Mouse (Mus musculus) intestine, postnatal 0 days (tissue): Measurements from ENCODE around the gene Fgf2. TPM values are rescaled to one million over a fixed set of nuclear protein-coding genes. Genes with fewer than 3 reads are reported as not detected.

Experiments used
- ATAC-seq: fragments of 200-750 bp; cut with Nextera tagmentation; 2 replicates; pipeline ENCODE4 v1.8.0; 2017; ENCODE audit warnings: mild to moderate bottlenecking, moderate TSS enrichment, moderate library complexity
- H3K27ac ChIP-seq: fragments of 300-500 bp; sonication (generic); 2 replicates; pipeline ENCODE4 v1.5.1; 2014; ENCODE audit warnings: mild to moderate bottlenecking, low read depth, low read length, moderate library complexity
- H3K27me3 ChIP-seq: fragments of 300-500 bp; sonication (generic); replicated peaks from 2 replicates; pipeline ENCODE4 v1.6.1; 2014; ENCODE audit warnings: low read length, mixed read lengths; ENCODE audit not compliant: control insufficient read depth, insufficient read depth
- H3K36me3 ChIP-seq: fragments of 300-500 bp; sonication (generic); 2 replicates; pipeline ENCODE4 v1.6.1; 2014; ENCODE audit warnings: mild to moderate bottlenecking, moderate library complexity; ENCODE audit not compliant: control insufficient read depth, insufficient read depth
- H3K4me1 ChIP-seq: fragments of 300-500 bp; sonication (generic); replicated peaks from 2 replicates; pipeline ENCODE4 v1.6.1; 2014; ENCODE audit warnings: antibody characterized with exemption, low read length, mixed read lengths; ENCODE audit not compliant: control insufficient read depth, insufficient read depth
- H3K4me2 ChIP-seq: fragments of 300-500 bp; sonication (generic); replicated peaks from 2 replicates; pipeline ENCODE4 v1.6.1; 2014; ENCODE audit warnings: low read depth, mild to moderate bottlenecking, moderate library complexity
- H3K4me3 ChIP-seq: fragments of 300-500 bp; sonication (generic); 2 replicates; pipeline ENCODE4 v1.5.1; 2014; ENCODE audit warnings: low read depth, low read length
- H3K9ac ChIP-seq: fragments of 300-500 bp; sonication (generic); 2 replicates; pipeline ENCODE4 v1.6.1; 2014; ENCODE audit warnings: mild to moderate bottlenecking, low read depth, low read length
- H3K9me3 ChIP-seq: fragments of 300-500 bp; sonication (generic); 2 replicates; pipeline ENCODE4 v1.6.1; 2016; ENCODE audit warnings: mixed run types; ENCODE audit not compliant: control insufficient read depth
- CTCF ChIP-seq: sonication (generic); IDR thresholded peaks from 2 replicates; pipeline ENCODE4 v1.5.1; 2016; ENCODE audit warnings: low read depth, mild to moderate bottlenecking, control low read depth, antibody characterized with exemption, moderate library complexity
- WGBS: fragments of 180-500 bp; shearing (Covaris S2); extraction: QIAGEN DNeasy Blood & Tissue Kit; methylation state at CpG from one replicate; pipeline ENCODE4 v1.1.7; 2014; 5-methylcytosine and 5-hydroxymethylcytosine counted together
- polyA plus RNA-seq: library from polyadenylated mRNA; unstranded; fragments of >200 nt; fragmentation: Nextera tagmentation; extraction: Ambion mirVana; gene quantifications from 2 replicates; pipeline ENCODE4 v1.2.1, GENCODE M21; 2015

Gene Fgf2
- polyA plus RNA-seq, 1 experiment from 2014 or later, result 1.0 TPM

- H3K4me3 ChIP-seq, result no peak overlapping the region
- no peak overlapping the region for H3K27ac ChIP-seq
- WGBS, result 72% methylated on average over 2 of the region's 2 CpGs
- H3K36me3 ChIP-seq, result no peaks in the 10 kb centered on the region
- no peaks in the 10 kb centered on the region for H3K9me3 ChIP-seq
- H3K27me3 ChIP-seq, result no peaks in the 10 kb centered on the region
- no peaks in the 10 kb centered on the region for H3K4me1 ChIP-seq
- no peak for ATAC-seq
- H3K4me2 ChIP-seq, result no peak overlapping the region
- no peak overlapping the region for H3K9ac ChIP-seq
- TF ChIP-seq CTCF, result no peak
Measured at GRCm38 (mm10) chr3:37328489-37328888, 19.7 kb upstream of the Fgf2 start.

- Histone ChIP-seq H3K4me1 (no peaks in the 10 kb centered on the region), H3K4me3 (no peak overlapping the region), H3K9ac (no peak overlapping the region), H3K27ac (no peak overlapping the region), H3K4me2 (no peak overlapping the region), H3K9me3 (no peaks in the 10 kb centered on the region), H3K36me3 (no peaks in the 10 kb centered on the region), H3K27me3 (no peaks in the 10 kb centered on the region)
- WGBS, result 82% methylated on average over 1 of the region's 1 CpGs
- no peak for TF ChIP-seq CTCF
- ATAC-seq, result no peak
Measured at GRCm38 (mm10) chr3:37329963-37330362, 18.2 kb upstream of the Fgf2 start.

GRCm38 (mm10) chr3:37331999-37332449, 16.1 kb upstream of the Fgf2 start:
- H3K36me3 ChIP-seq, result no peaks in the 10 kb centered on the region
- TF ChIP-seq CTCF, result no peak
- 61% methylated on average over 6 of the region's 6 CpGs for WGBS
- H3K4me2 ChIP-seq, result no peak overlapping the region
- H3K27me3 ChIP-seq, result no peaks in the 10 kb centered on the region
- no peaks in the 10 kb centered on the region for H3K9me3 ChIP-seq
- no peak overlapping the region for H3K9ac ChIP-seq
- no peaks in the 10 kb centered on the region for H3K4me1 ChIP-seq
- H3K27ac ChIP-seq, result no peak overlapping the region
- no peak overlapping the region for H3K4me3 ChIP-seq
- no peak for ATAC-seq

GRCm38 (mm10) chr3:37334053-37334452, 14.1 kb upstream of the Fgf2 start:
- 86% methylated on average over 4 of the region's 4 CpGs for WGBS
- Histone ChIP-seq H3K36me3 (no peaks in the 10 kb centered on the region), H3K27me3 (no peaks in the 10 kb centered on the region), H3K9ac (no peak overlapping the region), H3K4me3 (no peak overlapping the region), H3K27ac (no peak overlapping the region), H3K4me2 (no peak overlapping the region), H3K9me3 (no peaks in the 10 kb centered on the region), H3K4me1 (no peaks in the 10 kb centered on the region)
- ATAC-seq, result no peak
- TF ChIP-seq CTCF, result no peak

GRCm38 (mm10) chr3:37341110-37341509, 7.0 kb upstream of the Fgf2 start:
- H3K4me1 ChIP-seq, result no peaks in the 10 kb centered on the region
- 64% methylated on average over 5 of the region's 5 CpGs for WGBS
- H3K27ac ChIP-seq, result no peak overlapping the region
- ATAC-seq, result no peak
- no peak overlapping the region for H3K4me2 ChIP-seq
- H3K27me3 ChIP-seq, result peaks cover 5% of the 10 kb centered on the region; the same call in 1 of the 2 replicates
- H3K9me3 ChIP-seq, result no peaks in the 10 kb centered on the region
- no peaks in the 10 kb centered on the region for H3K36me3 ChIP-seq
- no peak overlapping the region for H3K9ac ChIP-seq
- no peak overlapping the region for H3K4me3 ChIP-seq
- peak; percentile 60 for TF ChIP-seq CTCF

GRCm38 (mm10) chr3:37342811-37343210, 5.3 kb upstream of the Fgf2 start:
- H3K27ac ChIP-seq, result no peak overlapping the region
- H3K9me3 ChIP-seq, result no peaks in the 10 kb centered on the region
- ATAC-seq, result no peak
- peaks cover 14% of the 10 kb centered on the region; the same call in 1 of the 2 replicates for H3K27me3 ChIP-seq
- no peak overlapping the region for H3K4me3 ChIP-seq
- H3K36me3 ChIP-seq, result no peaks in the 10 kb centered on the region
- H3K9ac ChIP-seq, result no peak overlapping the region
- no peaks in the 10 kb centered on the region for H3K4me1 ChIP-seq
- H3K4me2 ChIP-seq, result no peak overlapping the region
- TF ChIP-seq CTCF, result no peak
- WGBS, result 65% methylated on average over 5 of the region's 5 CpGs

- Histone ChIP-seq H3K27ac (no peak overlapping the region), H3K4me1 (no peaks in the 10 kb centered on the region), H3K4me2 (peak overlapping the region; percentile 89), H3K27me3 (peaks cover 28% of the 10 kb centered on the region), H3K4me3 (peak overlapping the region; percentile 63), H3K36me3 (no peaks in the 10 kb centered on the region), H3K9me3 (no peaks in the 10 kb centered on the region), H3K9ac (no peak overlapping the region)
- no peak for TF ChIP-seq CTCF
- 37% methylated on average over 9 of the region's 9 CpGs for WGBS
- ATAC-seq, result no peak
Measured at GRCm38 (mm10) chr3:37347671-37348070, 475 bp upstream of the Fgf2 start.
